Mouse (Mus musculus): ENCODE measurements around the gene Tamm41.

Tamm41 gene

GRCm38 (mm10) chr6:115037103-115038094, at the start of gene Tamm41:
Gene Tamm41 (minus strand): TSS chr6:115037876.
- in situ Hi-C loops (cut with MboI, MseI): no loop called here

GRCm38 (mm10) chr6:115085274-115085841, 47.7 kb upstream of the Tamm41 start:
- in situ Hi-C loops (cut with MboI, MseI): no loop called here

- in situ Hi-C loops (cut with MboI, MseI): no loop called here
Observed at GRCm38 (mm10) chr6:115076781-115077575, 39.3 kb upstream of the Tamm41 start.

GRCm38 (mm10) chr6:115072024-115072423, 34.3 kb upstream of the Tamm41 start:
- in situ Hi-C loops (cut with MboI, MseI): no loop called here

GRCm38 (mm10) chr6:115065411-115066241, 27.9 kb upstream of the Tamm41 start:
- in situ Hi-C loops (cut with MboI, MseI): no loop called here

- in situ Hi-C loops (cut with MboI, MseI): no loop called here
Observed at GRCm38 (mm10) chr6:115062605-115063350, 25.1 kb upstream of the Tamm41 start.

GRCm38 (mm10) chr6:115059227-115059626, 21.6 kb upstream of the Tamm41 start:
- in situ Hi-C loops (cut with MboI, MseI): no loop called here

- in situ Hi-C loops (cut with MboI, MseI): no loop called here
Observed at GRCm38 (mm10) chr6:115056699-115057098, 19.0 kb upstream of the Tamm41 start.

- in situ Hi-C loops (cut with MboI, MseI): no loop called here
Observed at GRCm38 (mm10) chr6:115055440-115055839, 17.8 kb upstream of the Tamm41 start.

GRCm38 (mm10) chr6:115051586-115052197, 14.0 kb upstream of the Tamm41 start:
- in situ Hi-C loops (cut with MboI, MseI): no loop called here

- in situ Hi-C loops (cut with MboI, MseI): no loop called here
Observed at GRCm38 (mm10) chr6:115049015-115049414, 11.3 kb upstream of the Tamm41 start.

GRCm38 (mm10) chr6:115047816-115048215, 10.1 kb upstream of the Tamm41 start:
- in situ Hi-C loops (cut with MboI, MseI): no loop called here

- in situ Hi-C loops (cut with MboI, MseI): no loop called here
Observed at GRCm38 (mm10) chr6:115046064-115046463, 8.4 kb upstream of the Tamm41 start.

- in situ Hi-C loops (cut with MboI, MseI): no loop called here
Observed at GRCm38 (mm10) chr6:115044709-115045108, 7.0 kb upstream of the Tamm41 start.

- in situ Hi-C loops (cut with MboI, MseI): no loop called here
Observed at GRCm38 (mm10) chr6:115043657-115044500, 6.2 kb upstream of the Tamm41 start.

- in situ Hi-C loops (cut with MboI, MseI): no loop called here
Observed at GRCm38 (mm10) chr6:115042609-115043008, 4.9 kb upstream of the Tamm41 start.

GRCm38 (mm10) chr6:115033441-115033840, 4.2 kb downstream of the Tamm41 start:
- in situ Hi-C loops (cut with MboI, MseI): loop anchor here (5.0 kb wide), 1 partner anchor 106 kb away; no protein-coding TSS in a partner anchor

GRCm38 (mm10) chr6:115030098-115030497, 7.6 kb downstream of the Tamm41 start:
- in situ Hi-C loops (cut with MboI, MseI): loop anchor here (5.0 kb wide), 1 partner anchor 103 kb away; no protein-coding TSS in a partner anchor

GRCm38 (mm10) chr6:115029248-115029647, 8.4 kb downstream of the Tamm41 start:
- in situ Hi-C loops (cut with MboI, MseI): loop anchor here (10.0 kb wide), 1 partner anchor 314 kb away; no protein-coding TSS in a partner anchor

Data from T-helper 2 cell (primary cell).